Mouse (Mus musculus) liver, embryonic 18 days (tissue): ENCODE data around the gene Tmem92. TPM values are rescaled to one million over a fixed set of nuclear protein-coding genes. Genes with fewer than 3 reads are reported as not detected.

Experiments used
- polyA plus RNA-seq: library from polyadenylated mRNA; depleted of rRNA; stranded (reverse); fragments of >200 nt; gene quantifications from 2 replicates; pipeline ENCODE4 v1.2.3, GENCODE M21; 2012; rRNA removed

The Tmem92 gene
- polyA plus RNA-seq = not detected in 2 replicates

GRCm38 (mm10) chr11:94782603-94783002, at the start of gene Tmem92:
TSS of gene Tmem92 (minus strand) at chr11:94782703.

GRCm38 (mm10) chr11:94741732-94742272, 40.7 kb downstream of the Tmem92 start, which contains the start of gene Cdc34b:
TSS of gene Cdc34b (plus strand) at chr11:94741782.

Other genes with a start within 250 kb of the Tmem92 start
- gene Rsad1, start 233.4 kb downstream of the Tmem92 start, polyA plus RNA-seq = 1.5 and 2.1 TPM in 2 replicates
- 0.01 and 0.02 TPM in 2 replicates for gene Chad, start 217.7 kb downstream of the Tmem92 start, polyA plus RNA-seq
- 8.3 and 8.5 TPM in 2 replicates for gene Acsf2, start 180.8 kb downstream of the Tmem92 start, polyA plus RNA-seq
- 39.4 and 42.3 TPM in 2 replicates for gene Lrrc59, start 152.9 kb downstream of the Tmem92 start, polyA plus RNA-seq
- 56.6 and 60.5 TPM in 2 replicates for gene Mrpl27, start 128.9 kb downstream of the Tmem92 start, polyA plus RNA-seq
- 6.0 and 6.5 TPM in 2 replicates for gene Eme1, start 128.7 kb downstream of the Tmem92 start, polyA plus RNA-seq
- gene Xylt2, start 105.2 kb downstream of the Tmem92 start, polyA plus RNA-seq = 3.7 and 4.1 TPM in 2 replicates
- gene Gm11541, start 78.2 kb downstream of the Tmem92 start, polyA plus RNA-seq = not detected in 2 replicates
- gene Cdc34b, start 40.9 kb downstream of the Tmem92 start, polyA plus RNA-seq = not detected in 2 replicates
- 7.8 and 12.2 TPM in 2 replicates for gene Col1a1, start 153.5 kb upstream of the Tmem92 start, polyA plus RNA-seq
- gene Hils1, start 184.9 kb upstream of the Tmem92 start, polyA plus RNA-seq = not detected in 2 replicates
- gene Sgca, start 193.6 kb upstream of the Tmem92 start, polyA plus RNA-seq = 0.02 TPM in 1 of 2 replicates, not detected in the other
- 7.9 and 9.0 TPM in 2 replicates for gene Ppp1r9b, start 208.3 kb upstream of the Tmem92 start, polyA plus RNA-seq
- 12.3 and 13.7 TPM in 2 replicates for gene Samd14, start 227.2 kb upstream of the Tmem92 start, polyA plus RNA-seq